Mouse (Mus musculus): Measurements from ENCODE around the gene Snrpa.

DNA sequence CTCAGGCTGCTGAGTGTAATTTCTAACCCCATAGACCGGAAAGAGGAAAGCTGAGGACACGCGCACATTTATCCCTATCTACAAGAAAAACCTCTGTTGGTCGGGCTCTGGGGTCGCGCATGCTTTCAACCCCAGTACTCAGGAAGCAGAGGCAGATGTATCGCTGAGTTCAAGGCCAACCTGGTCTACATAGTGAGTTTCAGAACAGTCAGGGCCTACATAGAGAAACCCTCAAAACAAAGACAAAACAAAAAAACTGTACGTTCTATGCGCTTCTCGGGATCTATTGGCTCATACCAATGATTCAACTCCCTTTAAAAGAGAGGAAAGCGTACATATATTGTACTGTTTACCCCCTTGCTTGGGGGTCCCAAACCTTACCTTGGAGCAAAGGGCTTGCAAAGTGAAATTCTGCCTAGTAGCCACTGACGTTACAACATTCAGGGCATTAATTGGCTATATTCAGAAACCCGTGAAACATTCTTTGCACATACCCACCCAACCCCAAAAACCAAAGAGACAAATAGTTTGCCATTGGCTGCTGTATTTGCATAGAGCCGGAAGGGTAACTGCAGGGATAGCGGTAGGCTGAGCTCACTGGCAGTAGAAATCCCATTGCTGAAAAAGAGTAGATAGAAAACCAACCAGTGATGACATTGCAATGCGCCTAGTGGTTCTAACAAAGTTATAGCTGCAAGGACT is 16.7 kb downstream of the Snrpa start:
- no peak for TF ChIP-seq CTCF (IDR thresholded peaks at IDR 0.05; ENCODE audit: control insufficient read depth, insufficient read depth, low read length)
- TF ChIP-seq POLR2A (IDR thresholded peaks at IDR 0.05; ENCODE audit: borderline replicate concordance, control insufficient read depth, low read depth, low read length), result no peak

All from bone marrow, adult 2 months (tissue).